Mouse (Mus musculus) liver, adult 2 months (tissue): ENCODE data around the gene Iqca. TPM values are rescaled to one million over a fixed set of nuclear protein-coding genes. Genes with fewer than 3 reads are reported as not detected.

Source experiments
- DNase-seq: peaks from one replicate; pipeline ENCODE4 v3.0.0-alpha.2; 2011; ENCODE audit warnings: low read depth, low spot score; ENCODE audit errors: extremely low read depth
- H3K27ac ChIP-seq: fragments of 200-500 bp; replicated peaks from 2 replicates; pipeline ENCODE4 v1.5.1; 2012; ENCODE audit warnings: low read depth, mild to moderate bottlenecking, control low read depth, inconsistent platforms, low read length; ENCODE audit not compliant: insufficient read depth
- H3K27me3 ChIP-seq: fragments of 200-500 bp; 2 replicates; pipeline ENCODE4 v1.6.1; 2012; ENCODE audit warnings: mild to moderate bottlenecking, moderate library complexity, low read length, inconsistent platforms; ENCODE audit not compliant: control insufficient read depth, insufficient read depth
- H3K36me3 ChIP-seq: fragments of 200-500 bp; 2 replicates; pipeline ENCODE4 v1.6.1; 2012; ENCODE audit warnings: low read length, inconsistent platforms; ENCODE audit not compliant: control insufficient read depth, insufficient read depth
- H3K4me1 ChIP-seq: fragments of 200-500 bp; 2 replicates; pipeline ENCODE4 v1.6.1; 2011; ENCODE audit warnings: low read length; ENCODE audit not compliant: control insufficient read depth, insufficient read depth
- H3K4me3 ChIP-seq: fragments of 200-500 bp; 2 replicates; pipeline ENCODE4 v1.5.1; 2011; ENCODE audit warnings: low read depth, mild to moderate bottlenecking, control low read depth, low read length, moderate library complexity; ENCODE audit not compliant: insufficient read depth
- H3K79me2 ChIP-seq: fragments of 200-500 bp; 2 replicates; pipeline ENCODE4 v1.6.1; 2012; ENCODE audit warnings: inconsistent platforms, mild to moderate bottlenecking, low read length, moderate library complexity; ENCODE audit not compliant: control insufficient read depth, insufficient read depth
- H3K9ac ChIP-seq: fragments of 200-500 bp; 2 replicates; pipeline ENCODE4 v1.6.1; 2012; ENCODE audit warnings: low read depth, mild to moderate bottlenecking, control low read depth, inconsistent platforms, low read length
- CTCF ChIP-seq: fragments of 200-500 bp; IDR thresholded peaks from 2 replicates; pipeline ENCODE4 v1.5.1; 2011; ENCODE audit warnings: low read depth, low read length, control low read depth
- POLR2A ChIP-seq: fragments of 200-500 bp; IDR thresholded peaks from 2 replicates; pipeline ENCODE4 v1.6.1; 2011; ENCODE audit warnings: low read length, control low read depth; ENCODE audit not compliant: insufficient read depth; ENCODE audit errors: extremely low read depth
- WGBS: fragments of 180-500 bp; shearing (Covaris S2); methylation state at CpG from one replicate; pipeline ENCODE4 v1.1.7; 2018; 5-methylcytosine and 5-hydroxymethylcytosine counted together
- polyA plus RNA-seq: library from polyadenylated mRNA; depleted of rRNA; stranded (reverse); fragments of >200 nt; gene quantifications from 2 replicates; pipeline ENCODE4 v1.2.3, GENCODE M21; 2012
- total RNA-seq: library from RNA; depleted of rRNA; stranded (reverse); fragments of >200 nt; gene quantifications from 2 replicates; pipeline ENCODE4 v1.2.3, GENCODE M21; 2014

Gene Iqca
- total and polyA plus RNA-seq, 2 experiments: not detected

GRCm38 (mm10) chr1:90162379-90162857 lies 9.2 kb upstream of the Iqca start:
- TF ChIP-seq POLR2A (no peak), CTCF (no peak)
- Histone ChIP-seq H3K27me3 (no peaks in the 10 kb centered on the region), H3K79me2 (no peaks in the 10 kb centered on the region), H3K4me1 (peaks cover 3% of the 10 kb centered on the region; the same call in 1 of the 2 replicates), H3K27ac (no peak overlapping the region), H3K9ac (no peak overlapping the region), H3K36me3 (no peaks in the 10 kb centered on the region), H3K4me3 (no peak overlapping the region)
- DNase-seq: no peak
- 70% methylated on average over 13 of the region's 13 CpGs for WGBS

GRCm38 (mm10) chr1:90161623-90162022 lies 8.4 kb upstream of the Iqca start:
- 32% methylated on average over 6 of the region's 6 CpGs for WGBS
- Histone ChIP-seq H3K27me3 (no peaks in the 10 kb centered on the region), H3K4me3 (no peak overlapping the region), H3K36me3 (no peaks in the 10 kb centered on the region), H3K9ac (no peak overlapping the region), H3K27ac (no peak overlapping the region), H3K4me1 (peaks cover 3% of the 10 kb centered on the region; the same call in 1 of the 2 replicates), H3K79me2 (no peaks in the 10 kb centered on the region)
- TF ChIP-seq POLR2A (no peak), CTCF (no peak)
- DNase-seq: peak; percentile 65

- TF ChIP-seq POLR2A (no peak), CTCF (no peak)
- H3K36me3 ChIP-seq: no peaks in the 10 kb centered on the region
- no peaks in the 10 kb centered on the region for H3K79me2 ChIP-seq
- no peak overlapping the region for H3K9ac ChIP-seq
- H3K4me3 ChIP-seq: no peak overlapping the region
- H3K27me3 ChIP-seq: no peaks in the 10 kb centered on the region
- no peak overlapping the region for H3K27ac ChIP-seq
- H3K4me1 ChIP-seq: peaks cover 3% of the 10 kb centered on the region; the same call in 1 of the 2 replicates
- WGBS: 48% methylated on average over 13 of the region's 13 CpGs
- no peak for DNase-seq
These were observed 6.7 kb upstream of the Iqca start for GRCm38 (mm10) chr1:90159927-90160326.

GRCm38 (mm10) chr1:90156589-90156988 lies 3.4 kb upstream of the Iqca start:
- H3K4me1 ChIP-seq: peaks cover 2% of the 10 kb centered on the region; the same call in 1 of the 2 replicates
- WGBS: 63% methylated on average over 7 of the region's 7 CpGs
- no peak overlapping the region for H3K27ac ChIP-seq
- H3K79me2 ChIP-seq: no peaks in the 10 kb centered on the region
- no peak for TF ChIP-seq POLR2A
- TF ChIP-seq CTCF: no peak
- no peaks in the 10 kb centered on the region for H3K36me3 ChIP-seq
- H3K9ac ChIP-seq: no peak overlapping the region
- no peak overlapping the region for H3K4me3 ChIP-seq
- no peak for DNase-seq
- no peaks in the 10 kb centered on the region for H3K27me3 ChIP-seq

- H3K9ac ChIP-seq: no peak overlapping the region
- WGBS: 28% methylated on average over 6 of the region's 6 CpGs
These were observed 586 bp upstream of the Iqca start for GRCm38 (mm10) chr1:90153787-90154186.

GRCm38 (mm10) chr1:90139729-90140128 lies 13.5 kb downstream of the Iqca start:
- H3K9ac ChIP-seq: no peak overlapping the region
- TF ChIP-seq CTCF (no peak), POLR2A (no peak)
- DNase-seq: no peak
- no peaks in the 10 kb centered on the region for H3K27me3 ChIP-seq
- no peak overlapping the region for H3K27ac ChIP-seq
- no peaks in the 10 kb centered on the region for H3K4me1 ChIP-seq
- H3K79me2 ChIP-seq: no peaks in the 10 kb centered on the region
- H3K36me3 ChIP-seq: no peaks in the 10 kb centered on the region
- 80% methylated on average over 8 of the region's 8 CpGs for WGBS
- H3K4me3 ChIP-seq: no peak overlapping the region

More at GRCm38 (mm10) chr1:90153787-90154186, 586 bp upstream of the Iqca start:
- Histone ChIP-seq H3K27me3 (no peaks in the 10 kb centered on the region), H3K4me1 (no peaks in the 10 kb centered on the region), H3K79me2 (no peaks in the 10 kb centered on the region), H3K4me3 (no peak overlapping the region), H3K36me3 (no peaks in the 10 kb centered on the region), H3K27ac (no peak overlapping the region)
- TF ChIP-seq POLR2A: no peak
- no peak for TF ChIP-seq CTCF
- DNase-seq: no peak
